Mouse (Mus musculus) stomach, embryonic 15.5 days (tissue): Measurements from ENCODE around the gene Uqcc2. TPM values are rescaled to one million over a fixed set of nuclear protein-coding genes. Genes with fewer than 3 reads are reported as not detected.

ENCODE experiments used
- ATAC-seq: fragments of 200-750 bp; cut with Nextera tagmentation; 2 replicates; pipeline ENCODE4 v1.8.0; 2017; ENCODE audit warnings: low read depth, moderate number of reproducible peaks, moderate TSS enrichment; ENCODE audit not compliant: insufficient read depth, low FRiP score
- H3K27ac ChIP-seq: fragments of 300-500 bp; sonication (generic); 2 replicates; pipeline ENCODE4 v1.5.1; 2015; ENCODE audit warnings: mild to moderate bottlenecking, inconsistent platforms
- H3K27me3 ChIP-seq: fragments of 300-500 bp; sonication (generic); replicated peaks from 2 replicates; pipeline ENCODE4 v1.6.1; 2015; ENCODE audit warnings: inconsistent platforms
- H3K36me3 ChIP-seq: fragments of 300-500 bp; sonication (generic); 2 replicates; pipeline ENCODE4 v1.6.1; 2015; ENCODE audit warnings: inconsistent platforms
- H3K4me1 ChIP-seq: fragments of 300-500 bp; sonication (generic); 2 replicates; pipeline ENCODE4 v1.6.1; 2015; ENCODE audit warnings: inconsistent platforms
- H3K4me2 ChIP-seq: fragments of 300-500 bp; sonication (generic); 2 replicates; pipeline ENCODE4 v1.6.1; 2015; ENCODE audit warnings: mild to moderate bottlenecking, inconsistent platforms
- H3K4me3 ChIP-seq: fragments of 300-500 bp; sonication (generic); replicated peaks from 2 replicates; pipeline ENCODE4 v1.5.1; 2015; ENCODE audit warnings: inconsistent platforms
- H3K9ac ChIP-seq: fragments of 300-500 bp; sonication (generic); 2 replicates; pipeline ENCODE4 v1.6.1; 2015; ENCODE audit warnings: inconsistent platforms
- H3K9me3 ChIP-seq: fragments of 300-500 bp; sonication (generic); 2 replicates; pipeline ENCODE4 v1.6.1; 2016; ENCODE audit warnings: inconsistent platforms
- WGBS: fragments of 180-500 bp; shearing (Covaris S2); methylation state at CpG from one replicate; pipeline ENCODE4 v1.1.7; 2015; 5-methylcytosine and 5-hydroxymethylcytosine counted together
- polyA plus RNA-seq: library from polyadenylated mRNA; unstranded; fragments of >200 nt; fragmentation: Nextera tagmentation; extraction: Ambion mirVana; gene quantifications from 2 replicates; pipeline ENCODE4 v1.2.1, GENCODE M21; 2015

Uqcc2 gene
- polyA plus RNA-seq, 1 experiment from 2014 or later = 309 TPM

- no peak overlapping the region for H3K4me2 ChIP-seq
- H3K4me3 ChIP-seq = no peak overlapping the region
- 0 out of 2 replicates have a peak overlapping the region, but pooled peaks have one; percentile 35 for H3K27ac ChIP-seq
- H3K27me3 ChIP-seq = no peaks in the 10 kb centered on the region
- no peak overlapping the region for H3K9ac ChIP-seq
- no peaks in the 10 kb centered on the region for H3K9me3 ChIP-seq
- peaks cover 47% of the 10 kb centered on the region for H3K36me3 ChIP-seq
- WGBS = 51% methylated on average over 14 of the region's 14 CpGs
- H3K4me1 ChIP-seq = peaks cover 26% of the 10 kb centered on the region
- no peak for ATAC-seq
These were observed 12.4 kb downstream of the Uqcc2 start for GRCm38 (mm10) chr17:27121266-27121665.

DNA sequence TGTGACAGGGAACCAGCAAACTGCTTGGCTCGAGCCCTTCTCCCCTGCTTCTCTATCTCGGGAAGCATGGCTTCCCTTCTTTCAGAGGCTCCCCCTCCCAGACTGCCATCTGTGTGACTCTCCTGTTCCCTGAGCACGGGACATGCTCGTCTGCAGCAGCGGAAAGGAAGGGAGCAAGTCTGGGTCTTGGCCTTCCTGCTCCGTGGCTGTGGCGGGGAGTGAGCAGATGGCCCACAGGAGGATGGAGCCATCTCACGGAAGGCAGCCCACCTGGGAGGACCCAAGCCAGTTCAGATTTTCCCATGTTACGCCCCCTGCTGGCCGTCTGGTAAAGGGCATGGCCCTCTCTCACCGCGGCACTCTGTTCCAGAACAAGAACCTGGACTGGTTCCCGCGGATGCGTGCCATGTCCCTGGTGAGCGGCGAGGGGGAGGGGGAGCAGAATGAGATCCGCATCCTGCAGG is 13.1 kb downstream of the Uqcc2 start:
- ATAC-seq = no peak
- peak overlapping the region; percentile 35; the same call in 1 of the 2 replicates for H3K27ac ChIP-seq
- 19% methylated on average over 18 of the region's 18 CpGs for WGBS
- peaks cover 50% of the 10 kb centered on the region for H3K36me3 ChIP-seq
- H3K4me1 ChIP-seq = peaks cover 26% of the 10 kb centered on the region
- H3K9ac ChIP-seq = no peak overlapping the region
- no peaks in the 10 kb centered on the region for H3K27me3 ChIP-seq
- no peak overlapping the region for H3K4me3 ChIP-seq
- no peaks in the 10 kb centered on the region for H3K9me3 ChIP-seq
- no peak overlapping the region; the same call in 1 of the 2 replicates for H3K4me2 ChIP-seq

DNA sequence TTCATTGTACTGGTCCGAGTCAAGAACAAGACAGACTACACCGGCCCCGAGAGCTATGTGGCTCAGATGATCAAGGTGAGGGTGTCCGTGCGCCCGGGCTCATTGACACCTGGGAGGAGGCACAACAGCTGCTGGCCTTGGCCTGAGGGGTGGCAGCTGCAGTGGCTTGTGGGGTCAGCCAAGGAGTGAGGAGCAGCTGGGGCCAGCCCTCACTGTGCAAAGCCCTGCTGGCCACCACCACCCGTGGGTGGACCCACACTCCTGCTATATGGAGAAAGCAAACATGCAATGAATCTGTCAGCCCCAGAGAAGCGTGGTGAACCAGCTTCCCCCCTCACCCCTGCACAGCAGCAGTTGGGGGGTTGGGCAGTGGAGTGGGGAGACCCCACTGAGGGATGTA is 13.8 kb downstream of the Uqcc2 start:
- no peaks in the 10 kb centered on the region for H3K9me3 ChIP-seq
- no peak overlapping the region; the same call in 1 of the 2 replicates for H3K9ac ChIP-seq
- no peak overlapping the region for H3K27ac ChIP-seq
- no peak overlapping the region for H3K4me3 ChIP-seq
- peaks cover 45% of the 10 kb centered on the region for H3K36me3 ChIP-seq
- 67% methylated on average over 8 of the region's 8 CpGs for WGBS
- H3K4me1 ChIP-seq = peaks cover 26% of the 10 kb centered on the region
- no peaks in the 10 kb centered on the region for H3K27me3 ChIP-seq
- H3K4me2 ChIP-seq = no peak overlapping the region
- no peak for ATAC-seq

GRCm38 (mm10) chr17:27119540-27119895 is 14.2 kb downstream of the Uqcc2 start:
- H3K36me3 ChIP-seq = peaks cover 42% of the 10 kb centered on the region
- WGBS = 77% methylated on average over 4 of the region's 4 CpGs

GRCm38 (mm10) chr17:27118676-27119539 is 14.8 kb downstream of the Uqcc2 start:
- peaks cover 44% of the 10 kb centered on the region for H3K36me3 ChIP-seq
- no peaks in the 10 kb centered on the region for H3K27me3 ChIP-seq
- H3K4me3 ChIP-seq = no peak overlapping the region
- H3K9ac ChIP-seq = no peak overlapping the region
- H3K4me1 ChIP-seq = peaks cover 26% of the 10 kb centered on the region
- no peak overlapping the region for H3K4me2 ChIP-seq
- H3K9me3 ChIP-seq = no peaks in the 10 kb centered on the region
- WGBS = 74% methylated on average over 25 of the region's 25 CpGs
- ATAC-seq = no peak
- no peak overlapping the region for H3K27ac ChIP-seq

More at GRCm38 (mm10) chr17:27119540-27119895, 14.2 kb downstream of the Uqcc2 start:
- Histone ChIP-seq H3K27ac (no peak overlapping the region), H3K27me3 (no peaks in the 10 kb centered on the region), H3K4me3 (no peak overlapping the region), H3K4me2 (no peak overlapping the region), H3K9ac (no peak overlapping the region), H3K4me1 (peaks cover 26% of the 10 kb centered on the region), H3K9me3 (no peaks in the 10 kb centered on the region)
- ATAC-seq = no peak

DNA sequence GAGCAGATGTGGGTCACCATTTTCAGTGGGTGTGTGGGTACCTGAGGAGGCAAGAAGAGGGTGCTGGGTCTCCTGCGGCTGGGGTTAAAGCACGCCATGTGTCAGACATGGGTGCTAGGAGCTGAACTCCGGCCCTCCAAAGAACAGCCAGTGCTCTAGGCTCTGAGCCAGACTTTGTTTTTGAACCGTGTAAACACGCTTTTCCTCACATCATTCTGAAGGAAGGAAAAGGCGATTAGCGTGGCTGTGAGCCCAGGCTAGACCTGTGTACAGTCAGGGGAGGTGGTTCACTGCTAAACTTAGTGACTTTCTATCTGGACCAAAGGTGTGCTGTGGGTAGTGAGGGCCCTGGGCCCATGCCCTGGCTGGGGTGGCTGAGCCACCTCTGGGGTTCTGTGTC is 23.6 kb downstream of the Uqcc2 start:
- no peak overlapping the region for H3K4me2 ChIP-seq
- WGBS = 82% methylated on average over 7 of the region's 7 CpGs
- H3K36me3 ChIP-seq = 0 out of 2 replicates have a peak, but pooled peaks cover 13% of the 10 kb centered on the region

DNA sequence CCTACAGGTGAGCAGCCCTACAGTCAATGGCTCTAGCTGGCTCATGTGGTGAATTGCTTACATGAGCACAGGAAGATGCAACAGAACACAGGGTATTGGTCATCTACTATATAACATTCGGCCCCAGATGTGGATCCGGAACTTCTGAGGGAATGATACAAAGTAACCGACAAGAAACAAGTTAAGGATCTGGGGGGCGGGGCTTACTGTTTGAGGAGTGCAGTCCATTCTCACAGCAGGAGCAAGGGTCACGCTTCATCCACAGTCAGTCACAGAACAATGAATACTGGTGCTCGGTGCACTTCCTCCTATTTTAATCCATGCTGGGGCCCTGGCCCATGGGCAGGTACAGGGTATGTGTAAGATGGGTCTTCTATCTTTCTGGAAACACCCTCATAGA is 25.8 kb downstream of the Uqcc2 start:
- no peaks in the 10 kb centered on the region for H3K27me3 ChIP-seq
- H3K9ac ChIP-seq = no peak overlapping the region
- no peak overlapping the region for H3K4me2 ChIP-seq
- no peaks in the 10 kb centered on the region for H3K4me1 ChIP-seq
- ATAC-seq = no peak
- H3K4me3 ChIP-seq = no peak overlapping the region
- H3K27ac ChIP-seq = no peak overlapping the region
- H3K9me3 ChIP-seq = no peaks in the 10 kb centered on the region
- 0 out of 2 replicates have a peak, but pooled peaks cover 12% of the 10 kb centered on the region for H3K36me3 ChIP-seq
- 77% methylated on average over 6 of the region's 6 CpGs for WGBS

More for the DNA sequence above, 23.6 kb downstream of the Uqcc2 start:
- H3K9ac ChIP-seq = no peak overlapping the region
- H3K27me3 ChIP-seq = no peaks in the 10 kb centered on the region
- no peak for ATAC-seq
- H3K27ac ChIP-seq = no peak overlapping the region
- H3K9me3 ChIP-seq = no peaks in the 10 kb centered on the region
- no peaks in the 10 kb centered on the region for H3K4me1 ChIP-seq
- H3K4me3 ChIP-seq = no peak overlapping the region

DNA sequence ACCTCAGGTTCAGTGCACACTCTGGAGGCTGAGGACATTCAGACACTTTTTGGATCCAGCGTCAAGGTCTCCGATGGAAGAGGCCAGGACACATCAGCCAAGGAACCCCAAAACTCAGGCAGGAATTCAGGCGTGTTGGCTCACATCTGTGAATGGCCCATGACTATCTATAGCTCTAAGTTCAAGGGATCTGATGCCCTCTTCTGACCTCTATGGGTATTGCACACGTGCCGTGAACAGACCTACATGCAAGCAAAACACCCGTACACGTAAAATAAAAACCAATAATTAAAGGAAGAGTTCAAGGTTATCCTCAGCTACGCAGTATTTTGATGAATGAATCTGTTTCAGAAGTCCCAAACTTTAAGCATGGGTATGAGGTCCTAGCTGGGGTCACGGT is 27.0 kb downstream of the Uqcc2 start:
- no peak for ATAC-seq
- no peaks in the 10 kb centered on the region for H3K4me1 ChIP-seq
- peaks cover 16% of the 10 kb centered on the region; the same call in 1 of the 2 replicates for H3K36me3 ChIP-seq
- no peaks in the 10 kb centered on the region for H3K27me3 ChIP-seq
- no peak overlapping the region for H3K4me2 ChIP-seq
- no peak overlapping the region for H3K27ac ChIP-seq
- no peaks in the 10 kb centered on the region for H3K9me3 ChIP-seq
- WGBS = 82% methylated on average over 9 of the region's 9 CpGs
- no peak overlapping the region for H3K4me3 ChIP-seq
- no peak overlapping the region for H3K9ac ChIP-seq

- no peaks in the 10 kb centered on the region for H3K27me3 ChIP-seq
- H3K4me2 ChIP-seq = no peak overlapping the region
- ATAC-seq = no peak
- no peaks in the 10 kb centered on the region for H3K4me1 ChIP-seq
- no peak overlapping the region for H3K27ac ChIP-seq
- no peak overlapping the region for H3K4me3 ChIP-seq
- WGBS = 82% methylated on average over 15 of the region's 18 CpGs
- H3K36me3 ChIP-seq = peaks cover 16% of the 10 kb centered on the region; the same call in 1 of the 2 replicates
- H3K9ac ChIP-seq = no peak overlapping the region
- no peaks in the 10 kb centered on the region for H3K9me3 ChIP-seq
These were observed 27.8 kb downstream of the Uqcc2 start for GRCm38 (mm10) chr17:27105698-27106470.

- Histone ChIP-seq H3K36me3 (peaks cover 12% of the 10 kb centered on the region; the same call in 1 of the 2 replicates), H3K9me3 (no peaks in the 10 kb centered on the region), H3K27me3 (no peaks in the 10 kb centered on the region), H3K27ac (no peak overlapping the region), H3K9ac (no peak overlapping the region), H3K4me1 (no peaks in the 10 kb centered on the region), H3K4me3 (no peak overlapping the region), H3K4me2 (no peak overlapping the region)
- 75% methylated on average over 5 of the region's 5 CpGs for WGBS
- no peak for ATAC-seq
These were observed 32.0 kb downstream of the Uqcc2 start for GRCm38 (mm10) chr17:27101675-27102074.

GRCm38 (mm10) chr17:27095690-27096089 is 38.0 kb downstream of the Uqcc2 start:
- 28% methylated on average over 13 of the region's 13 CpGs for WGBS
- Histone ChIP-seq H3K4me1 (no peaks in the 10 kb centered on the region), H3K4me3 (no peak overlapping the region), H3K4me2 (no peak overlapping the region), H3K27ac (no peak overlapping the region), H3K36me3 (peaks cover 7% of the 10 kb centered on the region; the same call in 1 of the 2 replicates), H3K27me3 (no peaks in the 10 kb centered on the region), H3K9me3 (no peaks in the 10 kb centered on the region), H3K9ac (no peak overlapping the region)
- no peak for ATAC-seq

- Histone ChIP-seq H3K4me1 (no peaks in the 10 kb centered on the region; the same call in 1 of the 2 replicates), H3K9ac (no peak overlapping the region), H3K27me3 (no peaks in the 10 kb centered on the region), H3K36me3 (peaks cover 18% of the 10 kb centered on the region; the same call in 1 of the 2 replicates), H3K9me3 (no peaks in the 10 kb centered on the region), H3K4me3 (no peak overlapping the region), H3K4me2 (no peak overlapping the region), H3K27ac (no peak overlapping the region)
- 76% methylated on average over 9 of the region's 9 CpGs for WGBS
- no peak for ATAC-seq
These were observed 43.6 kb downstream of the Uqcc2 start for GRCm38 (mm10) chr17:27090068-27090467.
